Mouse (Mus musculus) right cerebral cortex, adult 18-20 months (tissue): ENCODE results near the gene Mknk1.
A peak's percentile ranks its signal among the peaks of the same experiment; 100 is the strongest.

Source experiments
- DNase-seq: peaks from one replicate; pipeline ENCODE4 v3.0.0; 2022; ENCODE audit warnings: mixed read lengths

Gene Mknk1

GRCm38 (mm10) chr4:115848083-115848482 is 9.1 kb downstream of the Mknk1 start:
- no peak for DNase-seq

- no peak for DNase-seq
Observed at GRCm38 (mm10) chr4:115848990-115849677, 10.1 kb downstream of the Mknk1 start.

GRCm38 (mm10) chr4:115850111-115850510 is 11.1 kb downstream of the Mknk1 start:
- DNase-seq, result no peak

- DNase-seq, result no peak
Observed at GRCm38 (mm10) chr4:115850631-115851030, 11.6 kb downstream of the Mknk1 start.

GRCm38 (mm10) chr4:115851569-115851968 is 12.6 kb downstream of the Mknk1 start:
- no peak for DNase-seq

GRCm38 (mm10) chr4:115855100-115855499 is 16.1 kb downstream of the Mknk1 start:
- no peak for DNase-seq

GRCm38 (mm10) chr4:115855609-115856008 is 16.6 kb downstream of the Mknk1 start:
- peak; percentile 25 for DNase-seq

GRCm38 (mm10) chr4:115856282-115856681 is 17.3 kb downstream of the Mknk1 start:
- DNase-seq, result no peak

GRCm38 (mm10) chr4:115857293-115857883 is 18.4 kb downstream of the Mknk1 start:
- DNase-seq, result no peak

GRCm38 (mm10) chr4:115863352-115863751 is 24.4 kb downstream of the Mknk1 start:
- DNase-seq, result no peak

- DNase-seq, result no peak
Observed at GRCm38 (mm10) chr4:115863880-115864279, 24.9 kb downstream of the Mknk1 start.

GRCm38 (mm10) chr4:115869512-115870210 is 30.7 kb downstream of the Mknk1 start:
- no peak for DNase-seq

GRCm38 (mm10) chr4:115873231-115873630 is 34.2 kb downstream of the Mknk1 start:
- no peak for DNase-seq

- DNase-seq, result no peak
Observed at GRCm38 (mm10) chr4:115878216-115878678, 39.2 kb downstream of the Mknk1 start.

- no peak for DNase-seq
Observed at GRCm38 (mm10) chr4:115878828-115879227, 39.8 kb downstream of the Mknk1 start.

- DNase-seq, result peak; percentile 43
Observed at GRCm38 (mm10) chr4:115881183-115881582, 42.2 kb downstream of the Mknk1 start.

GRCm38 (mm10) chr4:115882195-115882594 is 43.2 kb downstream of the Mknk1 start:
- no peak for DNase-seq

GRCm38 (mm10) chr4:115884022-115884421 is 45.0 kb downstream of the Mknk1 start, which contains the start of gene Kncn:
Kncn (plus strand) TSS chr4:115884400.
- DNase-seq, result no peak

- DNase-seq, result no peak
Observed at GRCm38 (mm10) chr4:115885846-115886245, 46.8 kb downstream of the Mknk1 start.

- DNase-seq, result no peak
Observed at GRCm38 (mm10) chr4:115886875-115887274, 47.9 kb downstream of the Mknk1 start.

- no peak for DNase-seq
Observed at GRCm38 (mm10) chr4:115890066-115890465, 51.1 kb downstream of the Mknk1 start.

GRCm38 (mm10) chr4:115890553-115890952 is 51.6 kb downstream of the Mknk1 start, which contains the start of gene 6430628N08Rik:
6430628N08Rik (plus strand) TSS chr4:115890665.
- DNase-seq, result no peak

GRCm38 (mm10) chr4:115894281-115894680 is 55.3 kb downstream of the Mknk1 start:
- DNase-seq, result no peak
